Mouse (Mus musculus): ENCODE data around the gene Mt2. TPM values are rescaled to one million over a fixed set of nuclear protein-coding genes. Genes with fewer than 3 reads are reported as not detected.

Gene Mt2
- polyA plus RNA-seq, 1 experiment = 80.3 TPM

DNA sequence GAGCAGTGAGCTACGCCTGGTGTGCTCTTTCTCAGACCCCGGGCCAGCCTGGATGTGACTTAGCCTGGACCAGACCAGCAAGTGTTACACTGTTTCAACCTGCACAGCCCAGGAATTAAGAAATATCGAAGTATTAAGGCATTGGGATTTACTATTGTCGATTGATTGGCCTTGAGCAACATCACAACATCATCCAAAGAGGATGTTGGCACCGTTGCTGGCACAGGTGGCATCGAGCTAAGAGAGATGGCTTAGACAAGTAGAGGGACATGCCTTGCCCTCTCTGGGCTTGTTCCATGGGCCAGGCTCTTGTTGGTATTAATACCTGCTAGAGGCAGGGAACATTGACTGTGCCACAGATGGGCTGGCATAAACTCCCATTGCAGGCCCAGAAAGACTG, 36.9 kb upstream of the Mt2 start:
- Histone ChIP-seq H3K27ac (ENCODE audit: insufficient read depth, low read depth, low read length) (no peak overlapping the region), H3K4me3 (ENCODE audit: low read depth, low read length) (no peak overlapping the region), H3K27me3 (ENCODE audit: control insufficient read depth, insufficient read depth, low read length) (no peaks in the 10 kb centered on the region), H3K36me3 (ENCODE audit: control insufficient read depth, insufficient read depth, low read length) (no peaks in the 10 kb centered on the region), H3K4me1 (ENCODE audit: control insufficient read depth, insufficient read depth, insufficient read length, low read length) (peaks cover 5% of the 10 kb centered on the region)
- TF ChIP-seq CTCF (IDR thresholded peaks at IDR 0.05; ENCODE audit: extremely low read depth, insufficient read length, insufficient replicate concordance, low read depth, low read length) (no peak), POLR2A (IDR thresholded peaks at IDR 0.05; ENCODE audit: low read depth, low read length) (no peak)
- WGBS = 90% methylated on average over 6 of the region's 6 CpGs

DNA sequence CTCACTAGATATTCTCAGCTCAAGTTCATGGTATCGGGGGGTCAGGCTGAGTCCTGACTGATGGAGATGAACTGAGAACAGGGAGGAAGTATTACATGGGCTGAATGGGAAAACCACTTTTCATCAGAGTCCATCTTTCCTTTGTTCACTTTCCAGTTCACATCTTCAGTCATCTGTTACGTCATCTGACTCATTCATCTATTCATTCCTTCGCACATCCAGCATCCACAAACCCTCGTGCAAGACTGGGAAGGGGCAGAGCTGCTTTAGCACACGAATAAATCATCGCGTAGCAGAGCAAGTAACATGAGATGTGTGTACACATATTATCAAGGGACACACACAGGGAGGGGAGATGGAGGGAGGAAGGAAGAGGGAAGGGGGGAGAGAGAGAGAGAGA, 36.3 kb upstream of the Mt2 start:
- Histone ChIP-seq H3K36me3 (ENCODE audit: control insufficient read depth, insufficient read depth, low read length) (no peaks in the 10 kb centered on the region), H3K4me1 (ENCODE audit: control insufficient read depth, insufficient read depth, insufficient read length, low read length) (peaks cover 5% of the 10 kb centered on the region), H3K4me3 (ENCODE audit: low read depth, low read length) (no peak overlapping the region), H3K27me3 (ENCODE audit: control insufficient read depth, insufficient read depth, low read length) (no peaks in the 10 kb centered on the region), H3K27ac (ENCODE audit: insufficient read depth, low read depth, low read length) (no peak overlapping the region)
- WGBS = 89% methylated on average over 7 of the region's 7 CpGs
- TF ChIP-seq CTCF (IDR thresholded peaks at IDR 0.05; ENCODE audit: extremely low read depth, insufficient read length, insufficient replicate concordance, low read depth, low read length) = no peak
- no peak for TF ChIP-seq POLR2A (IDR thresholded peaks at IDR 0.05; ENCODE audit: low read depth, low read length)

DNA sequence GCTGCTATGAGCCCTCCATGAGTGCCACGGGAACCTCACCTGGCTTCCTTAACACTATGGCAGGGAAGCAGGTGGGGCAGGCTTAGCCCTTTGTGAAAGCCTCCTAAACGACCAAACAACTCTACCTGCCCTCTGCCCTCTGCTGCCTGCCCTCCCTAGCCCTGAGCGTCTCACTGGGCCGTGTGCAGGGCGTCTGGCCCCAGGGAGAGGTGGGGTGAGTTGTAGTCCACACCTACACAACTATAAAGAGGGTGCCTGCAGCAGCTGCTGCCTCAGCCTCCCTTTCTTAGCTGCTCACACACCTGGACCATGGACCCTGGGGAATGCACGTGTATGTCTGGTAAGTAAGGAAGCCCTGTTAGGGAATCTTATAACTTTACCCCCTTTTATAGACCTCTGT, 35.5 kb upstream of the Mt2 start, which contains the start of gene Mt4:
Gene Mt4, plus strand, starts transcription at position 265 of the 400 bp plus-strand sequence.
- no peak within 1 kb of the TSS for H3K4me3 ChIP-seq (ENCODE audit: low read depth, low read length)
- H3K4me1 ChIP-seq (ENCODE audit: control insufficient read depth, insufficient read depth, insufficient read length, low read length) = peaks cover 5% of the 10 kb centered on the region
- H3K27ac ChIP-seq (ENCODE audit: insufficient read depth, low read depth, low read length) = no peak within 1 kb of the TSS
- no peak for TF ChIP-seq POLR2A (IDR thresholded peaks at IDR 0.05; ENCODE audit: low read depth, low read length)
- TF ChIP-seq CTCF (IDR thresholded peaks at IDR 0.05; ENCODE audit: extremely low read depth, insufficient read length, insufficient replicate concordance, low read depth, low read length) = no peak
- H3K36me3 ChIP-seq (ENCODE audit: control insufficient read depth, insufficient read depth, low read length) = no peaks in the 10 kb centered on the region
- H3K27me3 ChIP-seq (ENCODE audit: control insufficient read depth, insufficient read depth, low read length) = no peaks in the 10 kb centered on the region
- WGBS = 14% methylated on average over 6 of the region's 6 CpGs

GRCm38 (mm10) chr8:94140266-94140795, 32.1 kb upstream of the Mt2 start:
- no peaks in the 10 kb centered on the region for H3K36me3 ChIP-seq (ENCODE audit: control insufficient read depth, insufficient read depth, low read length)
- no peak for TF ChIP-seq CTCF (IDR thresholded peaks at IDR 0.05; ENCODE audit: extremely low read depth, insufficient read length, insufficient replicate concordance, low read depth, low read length)
- TF ChIP-seq POLR2A (IDR thresholded peaks at IDR 0.05; ENCODE audit: low read depth, low read length) = no peak
- no peaks in the 10 kb centered on the region for H3K27me3 ChIP-seq (ENCODE audit: control insufficient read depth, insufficient read depth, low read length)
- peaks cover 5% of the 10 kb centered on the region for H3K4me1 ChIP-seq (ENCODE audit: control insufficient read depth, insufficient read depth, insufficient read length, low read length)
- 75% methylated on average over 4 of the region's 4 CpGs for WGBS
- H3K4me3 ChIP-seq (ENCODE audit: low read depth, low read length) = no peak overlapping the region
- H3K27ac ChIP-seq (ENCODE audit: insufficient read depth, low read depth, low read length) = no peak overlapping the region

DNA sequence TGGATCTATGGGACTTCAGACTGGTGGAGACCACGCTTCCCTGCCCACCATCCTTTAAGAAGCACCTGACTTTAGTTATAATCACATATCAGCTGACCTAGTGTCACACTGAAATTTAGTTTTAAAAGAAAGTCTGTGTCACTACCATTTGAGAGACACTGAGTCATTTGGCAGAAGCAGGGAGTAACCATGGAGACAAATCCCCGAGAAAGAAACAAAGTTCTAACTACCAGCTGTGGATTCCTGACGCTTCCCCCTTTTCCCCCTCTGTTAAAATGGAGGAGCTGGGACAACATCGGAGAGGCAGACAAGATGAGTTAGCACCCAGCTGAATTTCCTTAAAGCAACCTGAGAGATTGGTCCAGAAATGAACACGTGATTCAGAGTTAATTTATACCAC, 24.2 kb upstream of the Mt2 start:
- no peaks in the 10 kb centered on the region for H3K36me3 ChIP-seq (ENCODE audit: control insufficient read depth, insufficient read depth, low read length)
- WGBS = 40% methylated on average over 5 of the region's 5 CpGs
- no peak overlapping the region for H3K27ac ChIP-seq (ENCODE audit: insufficient read depth, low read depth, low read length)
- 0 out of 2 replicates have a peak, but pooled peaks cover 6% of the 10 kb centered on the region for H3K27me3 ChIP-seq (ENCODE audit: control insufficient read depth, insufficient read depth, low read length)
- no peak overlapping the region for H3K4me3 ChIP-seq (ENCODE audit: low read depth, low read length)
- peaks cover 4% of the 10 kb centered on the region; the same call in 1 of the 2 replicates for H3K4me1 ChIP-seq (ENCODE audit: control insufficient read depth, insufficient read depth, insufficient read length, low read length)
- TF ChIP-seq POLR2A (IDR thresholded peaks at IDR 0.05; ENCODE audit: low read depth, low read length) = no peak
- TF ChIP-seq CTCF (IDR thresholded peaks at IDR 0.05; ENCODE audit: extremely low read depth, insufficient read length, insufficient replicate concordance, low read depth, low read length) = no peak

- Histone ChIP-seq H3K36me3 (ENCODE audit: control insufficient read depth, insufficient read depth, low read length) (no peaks in the 10 kb centered on the region), H3K27ac (ENCODE audit: insufficient read depth, low read depth, low read length) (no peak overlapping the region), H3K4me3 (ENCODE audit: low read depth, low read length) (no peak overlapping the region), H3K4me1 (ENCODE audit: control insufficient read depth, insufficient read depth, insufficient read length, low read length) (peaks cover 4% of the 10 kb centered on the region; the same call in 1 of the 2 replicates), H3K27me3 (ENCODE audit: control insufficient read depth, insufficient read depth, low read length) (0 out of 2 replicates have a peak, but pooled peaks cover 6% of the 10 kb centered on the region)
- 73% methylated on average over 5 of the region's 5 CpGs for WGBS
- TF ChIP-seq CTCF (IDR thresholded peaks at IDR 0.05; ENCODE audit: extremely low read depth, insufficient read length, insufficient replicate concordance, low read depth, low read length) = no peak
- TF ChIP-seq POLR2A (IDR thresholded peaks at IDR 0.05; ENCODE audit: low read depth, low read length) = no peak
These were observed 21.5 kb upstream of the Mt2 start for GRCm38 (mm10) chr8:94150925-94151324.

GRCm38 (mm10) chr8:94152513-94153300, 19.8 kb upstream of the Mt2 start, which contains the start of gene Mt3:
TSS of gene Mt3 (plus strand) at chr8:94152607.
- TF ChIP-seq CTCF (IDR thresholded peaks at IDR 0.05; ENCODE audit: extremely low read depth, insufficient read length, insufficient replicate concordance, low read depth, low read length) (peak; percentile 23; the same call in 1 of the 2 replicates), POLR2A (IDR thresholded peaks at IDR 0.05; ENCODE audit: low read depth, low read length) (no peak)
- Histone ChIP-seq H3K27me3 (ENCODE audit: control insufficient read depth, insufficient read depth, low read length) (0 out of 2 replicates have a peak, but pooled peaks cover 6% of the 10 kb centered on the region), H3K36me3 (ENCODE audit: control insufficient read depth, insufficient read depth, low read length) (no peaks in the 10 kb centered on the region), H3K4me3 (ENCODE audit: low read depth, low read length) (peak within 1 kb of the TSS; percentile 42), H3K4me1 (ENCODE audit: control insufficient read depth, insufficient read depth, insufficient read length, low read length) (peaks cover 4% of the 10 kb centered on the region; the same call in 1 of the 2 replicates), H3K27ac (ENCODE audit: insufficient read depth, low read depth, low read length) (no peak within 1 kb of the TSS)
- WGBS = 4% methylated on average over 29 of the region's 29 CpGs
